Mouse (Mus musculus) common myeloid progenitor, adult 5-6 weeks (primary cell): ENCODE results near the gene Idi1. TPM values are rescaled to one million over a fixed set of nuclear protein-coding genes. Genes with fewer than 3 reads are reported as not detected.
"Not testable (repeated sequence)": the region's sequence is repeated elsewhere in the genome, so short reads cannot be mapped to it uniquely, and the experiment has no call there.

Experiments used
- ATAC-seq: replicated peaks from 2 replicates; pipeline ENCODE4 v1.8.0; 2016; ENCODE audit warnings: low read depth, mild to moderate bottlenecking, moderate TSS enrichment, inconsistent platforms; ENCODE audit not compliant: poor library complexity, severe bottlenecking
- total RNA-seq: library from RNA; stranded (forward); fragments of 200-1000, 187-1606 nt; gene quantifications from 2 replicates; pipeline ENCODE4 v1.2.3, GENCODE M21; 2017

Idi1 gene
- 35.2 and 42.3 TPM in 2 replicates for total RNA-seq

GRCm38 (mm10) chr13:8885445-8886184, at the start of gene Idi1:
Gene Idi1 (plus strand): TSS chr13:8885501.
- peak; percentile 94 for ATAC-seq

GRCm38 (mm10) chr13:8838394-8838793, 46.9 kb upstream of the Idi1 start:
- no peak for ATAC-seq

GRCm38 (mm10) chr13:8839111-8839510, 46.2 kb upstream of the Idi1 start:
- no peak for ATAC-seq

GRCm38 (mm10) chr13:8839937-8840336, 45.4 kb upstream of the Idi1 start:
- ATAC-seq = no peak

- no peak; the same call in 1 of the 2 replicates for ATAC-seq
Observed at GRCm38 (mm10) chr13:8840941-8841340, 44.4 kb upstream of the Idi1 start.

GRCm38 (mm10) chr13:8841846-8842245, 43.5 kb upstream of the Idi1 start:
- ATAC-seq = not testable (repeated sequence)

GRCm38 (mm10) chr13:8842273-8842672, 43.0 kb upstream of the Idi1 start:
- ATAC-seq = peak; percentile 85

- peak; percentile 98 for ATAC-seq
Observed at GRCm38 (mm10) chr13:8847702-8848101, 37.6 kb upstream of the Idi1 start.

- ATAC-seq = 0 out of 2 replicates have a peak, but pooled peaks have one; percentile 39
Observed at GRCm38 (mm10) chr13:8849311-8849710, 36.0 kb upstream of the Idi1 start.

GRCm38 (mm10) chr13:8853424-8853823, 31.9 kb upstream of the Idi1 start:
- ATAC-seq = no peak

- no peak for ATAC-seq
Observed at GRCm38 (mm10) chr13:8854769-8855168, 30.5 kb upstream of the Idi1 start.

- ATAC-seq = no peak
Observed at GRCm38 (mm10) chr13:8858453-8858852, 26.8 kb upstream of the Idi1 start.

- no peak for ATAC-seq
Observed at GRCm38 (mm10) chr13:8860861-8861260, 24.4 kb upstream of the Idi1 start.

GRCm38 (mm10) chr13:8864990-8865389, 20.3 kb upstream of the Idi1 start:
- ATAC-seq = no peak

- ATAC-seq = no peak
Observed at GRCm38 (mm10) chr13:8866612-8867011, 18.7 kb upstream of the Idi1 start.

GRCm38 (mm10) chr13:8869578-8870157, 15.6 kb upstream of the Idi1 start:
- no peak for ATAC-seq

- ATAC-seq = no peak
Observed at GRCm38 (mm10) chr13:8870160-8870509, 15.2 kb upstream of the Idi1 start.

- ATAC-seq = peak; percentile 83
Observed at GRCm38 (mm10) chr13:8870510-8871313, 14.6 kb upstream of the Idi1 start.

GRCm38 (mm10) chr13:8871314-8871962, 13.9 kb upstream of the Idi1 start, which contains the start of gene Wdr37:
Gene Wdr37 (minus strand): TSS chr13:8871909.
- ATAC-seq = peak; percentile 19; the same call in 1 of the 2 replicates

GRCm38 (mm10) chr13:8873776-8874175, 11.5 kb upstream of the Idi1 start:
- no peak for ATAC-seq
